Comparison of ENCODE assay signal across 18 mouse cellular contexts in genomic region chr3:127728046-127728445, GRCm38 (mm10).
"Had no signal": no experiment of that assay in that cellular context is flagged by ENCODE, and none has a peak within 500 bp of the region (broad histone marks: within the 10 kb centered on the region; RNA-seq: fewer than 3 reads in every experiment).

No protein-coding gene starts in this region.

- H3K4me2 ChIP-seq: kidney, embryonic 15.5 days; liver, embryonic 13.5 days; midbrain, embryonic 13.5 days; neural tube, embryonic 12.5 days; neural tube, embryonic 15.5 days had no signal

- ATAC-seq: midbrain, embryonic 13.5 days had no signal

- H3K27me3 ChIP-seq: liver, embryonic 13.5 days had no signal

- H3K27ac ChIP-seq: kidney, embryonic 15.5 days; left cerebral cortex, adult 2 months; liver, embryonic 13.5 days; midbrain, embryonic 13.5 days; neural tube, embryonic 12.5 days; neural tube, embryonic 15.5 days; stomach, postnatal 0 days had no signal

- H3K4me1 ChIP-seq: liver, embryonic 13.5 days had no signal

- H3K9ac ChIP-seq: kidney, embryonic 15.5 days; liver, embryonic 13.5 days; midbrain, embryonic 13.5 days; neural tube, embryonic 12.5 days; neural tube, embryonic 15.5 days had no signal

- H3K36me3 ChIP-seq: kidney, embryonic 15.5 days; liver, embryonic 13.5 days; midbrain, embryonic 13.5 days; neural tube, embryonic 12.5 days; neural tube, embryonic 15.5 days had no signal

- DNase-seq: kidney, adult 11 months; kidney, adult 8-10 months; kidney, postnatal 10 days; kidney, postnatal 36 days; layer of hippocampus, postnatal 36 days; liver, embryonic 13.5 days; lung, adult 2 months; lung, postnatal 14 days; lung, postnatal 4 days; right cerebral cortex, postnatal 4 days; thymus, adult 2 months; thymus, postnatal 25 days had no signal

- H3K4me3 ChIP-seq: kidney, embryonic 15.5 days; left cerebral cortex, adult 2 months; liver, embryonic 13.5 days; midbrain, embryonic 13.5 days; neural tube, embryonic 12.5 days; neural tube, embryonic 15.5 days had no signal

- H3K9me3 ChIP-seq: kidney, embryonic 15.5 days; liver, embryonic 13.5 days; midbrain, embryonic 13.5 days; neural tube, embryonic 12.5 days; neural tube, embryonic 15.5 days had no signal
